Mouse (Mus musculus) neural tube, embryonic 12.5 days (tissue): Measurements from ENCODE around the gene Snrpd3. TPM values are rescaled to one million over a fixed set of nuclear protein-coding genes. Genes with fewer than 3 reads are reported as not detected.
"Not testable (repeated sequence)": the region's sequence is repeated elsewhere in the genome, so short reads cannot be mapped to it uniquely, and the experiment has no call there.

Source experiments
- ATAC-seq: fragments of 200-750 bp; cut with Nextera tagmentation; 2 replicates; pipeline ENCODE4 v1.8.0; 2017; ENCODE audit warnings: low read depth, mild to moderate bottlenecking, moderate TSS enrichment, moderate library complexity; ENCODE audit not compliant: low FRiP score
- H3K27ac ChIP-seq: fragments of 300-500 bp; sonication (generic); 2 replicates; pipeline ENCODE4 v1.5.1; 2016
- H3K27me3 ChIP-seq: fragments of 300-500 bp; sonication (generic); replicated peaks from 2 replicates; pipeline ENCODE4 v1.6.1; 2016; ENCODE audit warnings: mild to moderate bottlenecking
- H3K36me3 ChIP-seq: fragments of 300-500 bp; sonication (generic); 2 replicates; pipeline ENCODE4 v1.6.1; 2016; ENCODE audit warnings: mild to moderate bottlenecking
- H3K4me1 ChIP-seq: fragments of 300-500 bp; sonication (generic); 2 replicates; pipeline ENCODE4 v1.6.1; 2016
- H3K4me2 ChIP-seq: fragments of 300-500 bp; sonication (generic); replicated peaks from 2 replicates; pipeline ENCODE4 v1.6.1; 2016; ENCODE audit warnings: mild to moderate bottlenecking
- H3K4me3 ChIP-seq: fragments of 300-500 bp; sonication (generic); 2 replicates; pipeline ENCODE4 v1.5.1; 2016
- H3K9ac ChIP-seq: fragments of 300-500 bp; sonication (generic); 2 replicates; pipeline ENCODE4 v1.6.1; 2016; ENCODE audit warnings: mild to moderate bottlenecking
- H3K9me3 ChIP-seq: fragments of 300-500 bp; sonication (generic); 2 replicates; pipeline ENCODE4 v1.6.1; 2016; ENCODE audit warnings: mild to moderate bottlenecking
- WGBS: fragments of 180-500 bp; shearing (Covaris S2); methylation state at CpG from one replicate; pipeline ENCODE4 v1.1.7; 2016; 5-methylcytosine and 5-hydroxymethylcytosine counted together
- polyA plus RNA-seq: library from polyadenylated mRNA; unstranded; fragments of >200 nt; fragmentation: Nextera tagmentation; extraction: Ambion mirVana; gene quantifications from 2 replicates; pipeline ENCODE4 v1.2.1, GENCODE M21; 2016

Gene Snrpd3
- polyA plus RNA-seq, 1 experiment from 2014 or later, result 150 TPM

DNA sequence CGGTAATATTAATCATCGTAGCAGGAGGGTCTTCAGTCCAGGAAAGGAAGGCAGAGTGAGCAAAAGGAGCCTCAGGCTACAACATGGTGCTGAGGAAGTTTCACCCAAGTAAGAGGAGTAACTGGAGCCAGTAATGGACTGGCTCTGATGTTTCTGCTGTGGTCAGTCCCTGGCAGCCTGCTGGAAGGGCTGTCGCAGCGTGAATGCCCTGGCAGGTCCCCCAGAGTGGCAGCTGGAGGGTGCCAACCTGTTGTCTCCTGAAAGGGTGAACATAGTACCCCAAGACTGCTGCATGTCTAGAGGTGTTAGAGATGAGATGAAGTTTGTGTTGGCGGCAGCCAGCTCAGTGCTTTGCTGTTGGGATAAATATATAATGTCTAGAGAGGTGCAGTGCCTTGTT lies 3.2 kb downstream of the Snrpd3 start:
- no peaks in the 10 kb centered on the region for H3K9me3 ChIP-seq
- H3K4me3 ChIP-seq, result no peak overlapping the region
- H3K4me2 ChIP-seq, result no peak overlapping the region
- H3K4me1 ChIP-seq, result peaks cover 25% of the 10 kb centered on the region
- no peak for ATAC-seq
- H3K9ac ChIP-seq, result no peak overlapping the region
- no peaks in the 10 kb centered on the region for H3K27me3 ChIP-seq
- WGBS, result 95% methylated on average over 5 of the region's 5 CpGs
- H3K27ac ChIP-seq, result no peak overlapping the region
- peaks cover 50% of the 10 kb centered on the region for H3K36me3 ChIP-seq

GRCm38 (mm10) chr10:75521643-75522042 lies 4.3 kb downstream of the Snrpd3 start:
- peaks cover 14% of the 10 kb centered on the region for H3K4me1 ChIP-seq
- H3K27ac ChIP-seq, result no peak overlapping the region
- no peak for ATAC-seq
- WGBS, result 97% methylated on average over 4 of the region's 4 CpGs
- H3K36me3 ChIP-seq, result peaks cover 57% of the 10 kb centered on the region
- no peak overlapping the region for H3K4me3 ChIP-seq
- no peaks in the 10 kb centered on the region for H3K9me3 ChIP-seq
- no peaks in the 10 kb centered on the region for H3K27me3 ChIP-seq
- H3K4me2 ChIP-seq, result no peak overlapping the region
- H3K9ac ChIP-seq, result no peak overlapping the region

DNA sequence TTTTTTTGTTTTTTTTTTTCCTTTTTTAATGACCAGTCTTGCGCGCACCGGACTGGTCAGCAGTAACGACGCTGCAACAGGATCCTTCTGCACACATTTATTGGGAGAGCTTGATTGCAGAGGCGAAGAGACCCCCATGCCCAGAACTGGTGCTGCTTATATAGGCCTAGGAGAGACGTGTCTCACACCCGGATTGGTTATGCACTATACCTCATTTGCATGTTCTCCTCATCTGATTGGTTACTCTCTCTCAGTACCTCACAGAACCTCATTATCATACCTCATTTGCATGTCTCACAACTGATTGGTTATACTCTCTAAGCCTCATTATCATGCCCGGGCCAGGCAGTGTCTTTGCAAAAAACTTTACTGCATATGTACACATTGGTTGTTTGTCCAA lies 8.1 kb downstream of the Snrpd3 start:
- not testable (repeated sequence) for H3K4me1 ChIP-seq, ATAC-seq, H3K4me2 ChIP-seq, H3K27ac ChIP-seq, H3K9me3 ChIP-seq, H3K27me3 ChIP-seq, H3K4me3 ChIP-seq, H3K9ac ChIP-seq
- 94% methylated on average over 9 of the region's 9 CpGs for WGBS
- peaks cover 51% of the 10 kb centered on the region for H3K36me3 ChIP-seq

DNA sequence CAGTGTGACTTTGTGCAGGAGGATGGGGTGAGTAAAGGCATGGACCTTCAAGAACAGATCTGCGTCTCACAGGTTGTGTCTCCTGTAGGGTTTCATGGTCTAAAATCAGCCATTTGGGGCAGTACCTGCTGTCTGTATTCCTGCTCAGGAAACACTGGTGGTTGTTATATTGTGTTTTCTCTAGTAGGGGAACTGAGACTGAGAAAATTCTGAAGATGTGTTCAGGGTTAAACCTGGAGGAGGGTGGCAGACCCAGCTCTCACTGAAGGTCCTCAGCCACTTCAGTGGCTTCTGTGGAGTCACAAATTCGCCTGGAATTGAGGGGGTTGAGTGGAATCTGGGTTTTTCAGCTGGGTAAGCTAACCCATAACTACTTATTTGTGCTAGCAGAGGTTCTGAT lies 13.0 kb downstream of the Snrpd3 start:
- H3K27ac ChIP-seq, result no peak overlapping the region
- H3K9me3 ChIP-seq, result no peaks in the 10 kb centered on the region
- no peak overlapping the region for H3K9ac ChIP-seq
- ATAC-seq, result no peak
- no peak overlapping the region for H3K4me3 ChIP-seq
- H3K4me2 ChIP-seq, result no peak overlapping the region
- H3K4me1 ChIP-seq, result no peaks in the 10 kb centered on the region
- 92% methylated on average over 2 of the region's 2 CpGs for WGBS
- H3K36me3 ChIP-seq, result peaks cover 45% of the 10 kb centered on the region
- H3K27me3 ChIP-seq, result no peaks in the 10 kb centered on the region

DNA sequence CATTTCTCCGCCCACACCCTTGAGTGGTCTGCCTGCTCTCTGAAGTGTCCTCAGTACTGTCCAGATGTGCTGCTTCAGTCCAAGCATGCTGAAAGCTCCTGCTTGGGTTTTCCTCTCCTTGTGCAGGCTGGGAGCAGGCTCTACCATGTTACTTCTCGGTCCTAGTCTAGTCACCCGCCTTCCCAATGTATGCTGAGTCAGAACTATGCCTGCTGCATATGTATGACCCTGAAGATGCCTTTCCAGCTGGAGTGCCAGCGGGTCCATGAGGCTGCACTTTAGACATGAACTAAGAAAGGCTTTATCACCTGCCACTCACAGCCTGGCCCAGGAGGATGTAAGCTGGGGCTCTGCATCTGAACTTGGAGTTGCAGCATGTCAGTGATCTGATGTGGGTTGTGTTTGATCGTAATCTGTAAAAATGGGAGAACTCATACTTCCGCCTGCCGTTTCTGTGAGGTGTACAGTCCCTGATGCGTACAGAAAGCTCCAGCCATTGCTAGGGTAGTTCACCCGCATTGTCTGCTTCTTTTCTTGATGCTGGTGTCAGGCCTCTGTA lies 14.3 kb downstream of the Snrpd3 start:
- Histone ChIP-seq H3K4me1 (no peaks in the 10 kb centered on the region), H3K4me3 (no peak overlapping the region), H3K4me2 (no peak overlapping the region), H3K9ac (no peak overlapping the region), H3K27me3 (no peaks in the 10 kb centered on the region), H3K36me3 (peaks cover 50% of the 10 kb centered on the region), H3K27ac (no peak overlapping the region), H3K9me3 (no peaks in the 10 kb centered on the region)
- no peak for ATAC-seq
- 92% methylated on average over 9 of the region's 9 CpGs for WGBS

DNA sequence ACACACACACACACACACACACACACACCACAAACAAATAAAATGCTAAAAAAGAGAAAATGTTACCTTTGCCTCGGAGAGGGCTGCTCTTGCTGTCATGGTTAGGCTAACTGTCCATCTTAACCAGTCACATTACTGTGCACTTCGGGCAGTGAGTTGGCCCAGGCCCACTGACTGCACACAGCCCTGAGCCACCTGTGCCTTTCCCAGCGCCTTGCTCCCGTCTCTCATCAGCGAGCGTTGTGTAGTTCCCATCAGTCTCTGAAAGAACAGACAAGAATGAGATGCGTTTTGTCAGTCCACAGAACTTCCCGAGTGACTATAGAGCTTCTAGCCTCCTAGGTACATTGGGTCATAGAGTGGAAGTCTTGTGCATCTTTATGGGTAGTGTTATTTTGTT lies 16.9 kb downstream of the Snrpd3 start:
- WGBS, result 95% methylated on average over 8 of the region's 8 CpGs
- Histone ChIP-seq H3K36me3 (peaks cover 46% of the 10 kb centered on the region), H3K27ac (no peak overlapping the region), H3K4me3 (no peak overlapping the region), H3K9ac (no peak overlapping the region), H3K4me1 (no peaks in the 10 kb centered on the region), H3K9me3 (no peaks in the 10 kb centered on the region), H3K27me3 (no peaks in the 10 kb centered on the region), H3K4me2 (no peak overlapping the region)
- no peak for ATAC-seq

DNA sequence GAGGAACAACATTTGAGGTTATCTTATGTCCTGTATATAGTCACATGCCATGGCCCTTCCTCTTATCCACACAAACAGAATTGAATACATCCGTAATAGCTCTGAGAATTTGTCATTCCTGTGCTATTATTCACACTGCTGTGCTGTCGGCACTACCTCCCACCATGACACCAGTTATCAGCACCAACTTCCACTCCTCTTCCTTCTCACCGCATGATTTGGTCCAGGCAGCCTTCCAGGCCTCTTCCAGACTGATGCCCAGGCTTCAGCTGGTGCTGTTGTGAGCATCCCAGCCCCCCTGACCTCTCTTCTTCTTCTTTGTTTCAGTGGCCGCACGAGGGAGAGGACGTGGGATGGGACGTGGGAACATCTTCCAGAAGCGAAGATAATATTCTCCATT lies 17.6 kb downstream of the Snrpd3 start:
- Histone ChIP-seq H3K27me3 (no peaks in the 10 kb centered on the region), H3K27ac (no peak overlapping the region), H3K9me3 (no peaks in the 10 kb centered on the region), H3K4me1 (no peaks in the 10 kb centered on the region), H3K9ac (no peak overlapping the region), H3K4me2 (no peak overlapping the region), H3K36me3 (peaks cover 46% of the 10 kb centered on the region), H3K4me3 (no peak overlapping the region)
- no peak for ATAC-seq
- WGBS, result 90% methylated on average over 8 of the region's 8 CpGs

DNA sequence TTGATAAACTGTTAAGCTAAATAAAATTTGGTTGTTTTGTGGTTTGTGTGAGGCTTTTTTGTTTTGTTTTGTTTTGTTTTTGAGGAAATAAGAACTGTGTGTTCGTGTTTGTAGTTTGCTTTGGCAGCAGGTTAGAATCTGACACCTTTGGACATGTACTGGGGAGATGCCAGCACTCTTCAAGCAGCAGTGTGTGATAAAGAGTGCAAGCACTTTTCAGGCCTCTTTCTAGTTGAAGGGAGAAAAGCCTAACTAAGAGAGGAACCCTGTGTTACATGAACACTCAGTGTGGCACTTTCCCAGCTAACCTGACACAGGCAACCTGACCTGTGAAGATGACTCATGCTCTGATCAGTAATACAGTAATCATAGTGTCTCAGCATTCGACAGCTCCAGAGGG lies 18.1 kb downstream of the Snrpd3 start:
- Histone ChIP-seq H3K36me3 (peaks cover 45% of the 10 kb centered on the region), H3K9ac (no peak overlapping the region), H3K9me3 (no peaks in the 10 kb centered on the region), H3K4me1 (no peaks in the 10 kb centered on the region), H3K4me3 (no peak overlapping the region), H3K27ac (no peak overlapping the region), H3K27me3 (no peaks in the 10 kb centered on the region), H3K4me2 (no peak overlapping the region)
- no peak for ATAC-seq
- 90% methylated on average over 2 of the region's 2 CpGs for WGBS

DNA sequence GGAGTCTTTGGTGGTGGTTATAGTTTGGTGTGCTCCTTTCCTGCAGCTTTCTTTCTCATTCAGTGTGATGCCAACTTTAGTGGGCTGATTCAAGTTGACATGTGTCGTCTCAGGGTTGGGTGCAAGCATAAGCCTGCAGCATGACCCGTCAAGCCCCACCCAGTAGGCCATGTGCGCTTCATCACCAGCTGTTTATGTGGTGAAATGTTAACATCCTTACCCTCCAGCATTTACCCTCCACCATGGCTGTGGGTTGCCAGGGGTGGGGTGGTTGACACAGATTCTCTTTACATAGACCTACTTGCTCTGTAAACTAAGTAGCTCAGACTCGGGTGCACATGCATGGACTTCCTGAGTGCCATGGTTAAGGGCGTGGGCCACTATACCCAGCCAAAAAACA lies 18.8 kb downstream of the Snrpd3 start:
- Histone ChIP-seq H3K4me2 (no peak overlapping the region), H3K4me3 (no peak overlapping the region), H3K9ac (no peak overlapping the region), H3K36me3 (peaks cover 42% of the 10 kb centered on the region), H3K27ac (no peak overlapping the region), H3K9me3 (no peaks in the 10 kb centered on the region), H3K27me3 (no peaks in the 10 kb centered on the region), H3K4me1 (no peaks in the 10 kb centered on the region)
- ATAC-seq, result no peak
- 94% methylated on average over 5 of the region's 5 CpGs for WGBS

- 63% methylated on average over 7 of the region's 7 CpGs for WGBS
- Histone ChIP-seq H3K27me3 (no peaks in the 10 kb centered on the region; the same call in 1 of the 2 replicates), H3K4me3 (no peak overlapping the region), H3K27ac (no peak overlapping the region), H3K4me2 (no peak overlapping the region), H3K9me3 (0 out of 2 replicates have a peak, but pooled peaks cover 6% of the 10 kb centered on the region), H3K9ac (no peak overlapping the region), H3K4me1 (peaks cover 4% of the 10 kb centered on the region; the same call in 1 of the 2 replicates), H3K36me3 (no peaks in the 10 kb centered on the region)
- no peak for ATAC-seq
Observed at GRCm38 (mm10) chr10:75547901-75548300, 30.6 kb downstream of the Snrpd3 start.

- Histone ChIP-seq H3K36me3 (peaks cover 2% of the 10 kb centered on the region), H3K27me3 (no peaks in the 10 kb centered on the region; the same call in 1 of the 2 replicates), H3K4me2 (0 out of 2 replicates have a peak overlapping the region, but pooled peaks have one; percentile 7), H3K9ac (no peak overlapping the region), H3K4me3 (no peak overlapping the region), H3K9me3 (0 out of 2 replicates have a peak, but pooled peaks cover 6% of the 10 kb centered on the region), H3K27ac (no peak overlapping the region), H3K4me1 (peaks cover 4% of the 10 kb centered on the region; the same call in 1 of the 2 replicates)
- 44% methylated on average over 14 of the region's 14 CpGs for WGBS
- ATAC-seq, result peak; percentile 68
Observed at GRCm38 (mm10) chr10:75548486-75548885, 31.1 kb downstream of the Snrpd3 start.

DNA sequence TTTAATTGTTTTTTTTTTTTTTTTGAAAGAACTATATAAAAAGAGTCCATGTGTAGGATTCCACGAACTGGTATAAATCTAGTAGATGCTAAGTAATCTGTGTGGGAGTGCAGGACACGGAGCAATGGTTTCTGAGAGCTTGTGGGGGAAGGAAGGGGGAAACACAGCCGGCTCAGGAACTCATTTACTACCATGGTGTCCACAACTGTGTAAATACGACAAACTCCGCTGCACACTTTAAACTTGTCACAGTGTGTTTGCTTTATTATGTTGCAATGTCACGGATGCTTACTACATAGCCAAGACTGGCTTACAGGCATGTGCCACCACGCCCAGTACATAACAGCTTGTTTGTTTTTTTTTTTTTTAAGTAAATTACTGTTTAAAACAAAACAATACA lies 32.5 kb downstream of the Snrpd3 start:
- H3K4me2 ChIP-seq, result no peak overlapping the region
- peaks cover 4% of the 10 kb centered on the region; the same call in 1 of the 2 replicates for H3K4me1 ChIP-seq
- peaks cover 8% of the 10 kb centered on the region for H3K36me3 ChIP-seq
- H3K9me3 ChIP-seq, result 0 out of 2 replicates have a peak, but pooled peaks cover 6% of the 10 kb centered on the region
- 71% methylated on average over 7 of the region's 7 CpGs for WGBS
- H3K27me3 ChIP-seq, result no peaks in the 10 kb centered on the region; the same call in 1 of the 2 replicates
- no peak for ATAC-seq
- H3K27ac ChIP-seq, result no peak overlapping the region
- no peak overlapping the region for H3K4me3 ChIP-seq
- no peak overlapping the region for H3K9ac ChIP-seq

- WGBS, result 50% methylated on average over 12 of the region's 12 CpGs
- no peak overlapping the region for H3K4me3 ChIP-seq
- H3K27ac ChIP-seq, result no peak overlapping the region
- H3K4me1 ChIP-seq, result peaks cover 13% of the 10 kb centered on the region
- no peaks in the 10 kb centered on the region for H3K9me3 ChIP-seq
- no peaks in the 10 kb centered on the region; the same call in 1 of the 2 replicates for H3K27me3 ChIP-seq
- no peak overlapping the region for H3K9ac ChIP-seq
- H3K4me2 ChIP-seq, result no peak overlapping the region
- peaks cover 16% of the 10 kb centered on the region for H3K36me3 ChIP-seq
- no peak for ATAC-seq
Observed at GRCm38 (mm10) chr10:75551175-75551574, 33.8 kb downstream of the Snrpd3 start.
